Mouse (Mus musculus) CD8-positive naive resting alpha-beta T cell, adult 57 days (primary cell): Measurements from ENCODE around the gene BC048562. TPM values are rescaled to one million over a fixed set of nuclear protein-coding genes. Genes with fewer than 3 reads are reported as not detected.

Source experiments
- total RNA-seq: library from RNA; stranded (reverse); gene quantifications from one replicate; pipeline ENCODE4 v1.2.4, GENCODE M21; 2023

The BC048562 gene
- not detected for total RNA-seq

DNA sequence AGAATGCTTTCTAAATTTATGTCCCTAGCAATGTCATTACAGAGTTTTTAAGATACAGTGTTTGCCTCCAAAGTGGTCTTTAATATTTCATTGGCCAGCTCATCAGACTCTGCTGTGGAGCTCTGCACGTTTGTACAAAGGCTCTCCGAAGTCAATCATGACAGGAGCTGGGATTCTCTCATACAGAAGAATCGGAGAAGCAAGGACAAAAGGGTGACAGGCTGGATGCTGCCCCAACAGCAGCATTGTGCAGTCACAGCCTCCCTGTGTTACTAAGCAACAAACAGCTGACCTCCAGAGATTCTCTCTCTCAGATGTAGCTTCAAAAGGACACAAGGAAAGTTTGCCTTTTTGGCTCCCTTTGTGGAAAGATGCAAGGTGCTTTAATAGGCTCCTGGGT, at the start of gene BC048562:
TSS of gene BC048562 (plus strand) at position 301 of the 400 bp plus-strand sequence.

GRCm38 (mm10) chr9:108392676-108393075, 43.6 kb upstream of the BC048562 start, which contains the start of gene 1700102P08Rik:
Gene 1700102P08Rik, plus strand, starts transcription at chr9:108392805.

DNA sequence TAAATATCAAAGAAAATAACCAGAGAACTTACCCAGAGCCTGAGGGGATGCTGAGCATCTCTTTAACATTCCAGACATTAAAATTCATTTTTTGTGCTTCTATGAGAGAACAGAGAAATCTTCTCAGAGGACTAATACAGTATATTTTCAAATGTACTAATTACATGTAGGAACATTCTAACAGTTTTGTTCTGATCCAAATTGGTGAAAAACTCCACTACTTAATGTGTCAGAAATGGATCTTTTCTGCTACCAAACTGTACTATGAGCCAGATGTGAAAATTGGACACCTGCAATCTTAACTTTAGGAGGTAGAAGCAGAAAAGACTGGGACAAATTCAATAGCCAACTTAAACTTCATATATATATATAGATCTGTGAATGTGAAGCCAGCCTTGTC, 7.9 kb upstream of the BC048562 start, which contains the start of gene Ccdc36:
TSS of gene Ccdc36 (minus strand) at position 101 of the 400 bp plus-strand sequence.

GRCm38 (mm10) chr9:108460319-108461178, 24.3 kb downstream of the BC048562 start, which contains the start of gene Ccdc71:
Gene Ccdc71, plus strand, starts transcription at chr9:108460527.

DNA sequence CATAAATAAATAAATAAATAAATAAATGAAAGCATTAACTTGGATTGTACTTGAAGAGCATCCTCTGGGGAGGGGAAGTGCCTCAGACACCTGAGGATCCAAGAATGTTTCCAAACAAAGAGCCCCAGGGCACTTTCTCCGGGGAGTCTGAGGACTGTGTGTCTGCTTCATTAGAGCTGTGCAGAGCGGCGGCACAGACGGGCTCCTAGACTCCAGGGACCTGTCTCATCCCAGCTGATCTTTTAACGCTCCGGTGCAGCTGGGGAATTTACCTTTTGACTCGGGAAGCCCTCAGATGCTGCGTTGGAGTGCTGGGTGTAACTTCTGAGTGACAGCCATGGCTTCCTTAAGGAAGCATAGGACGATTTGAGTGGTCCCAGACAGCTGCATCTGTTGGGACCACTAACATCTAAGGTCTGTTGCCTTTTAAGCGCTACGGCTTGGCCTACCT, 24.9 kb downstream of the BC048562 start, which contains the start of gene Klhdc8b:
TSS of gene Klhdc8b (minus strand) at position 401 of the 451 bp plus-strand sequence.

GRCm38 (mm10) chr9:108479721-108480351, 43.6 kb downstream of the BC048562 start, which contains the start of gene Lamb2:
Gene Lamb2, plus strand, starts transcription at chr9:108479736.

DNA sequence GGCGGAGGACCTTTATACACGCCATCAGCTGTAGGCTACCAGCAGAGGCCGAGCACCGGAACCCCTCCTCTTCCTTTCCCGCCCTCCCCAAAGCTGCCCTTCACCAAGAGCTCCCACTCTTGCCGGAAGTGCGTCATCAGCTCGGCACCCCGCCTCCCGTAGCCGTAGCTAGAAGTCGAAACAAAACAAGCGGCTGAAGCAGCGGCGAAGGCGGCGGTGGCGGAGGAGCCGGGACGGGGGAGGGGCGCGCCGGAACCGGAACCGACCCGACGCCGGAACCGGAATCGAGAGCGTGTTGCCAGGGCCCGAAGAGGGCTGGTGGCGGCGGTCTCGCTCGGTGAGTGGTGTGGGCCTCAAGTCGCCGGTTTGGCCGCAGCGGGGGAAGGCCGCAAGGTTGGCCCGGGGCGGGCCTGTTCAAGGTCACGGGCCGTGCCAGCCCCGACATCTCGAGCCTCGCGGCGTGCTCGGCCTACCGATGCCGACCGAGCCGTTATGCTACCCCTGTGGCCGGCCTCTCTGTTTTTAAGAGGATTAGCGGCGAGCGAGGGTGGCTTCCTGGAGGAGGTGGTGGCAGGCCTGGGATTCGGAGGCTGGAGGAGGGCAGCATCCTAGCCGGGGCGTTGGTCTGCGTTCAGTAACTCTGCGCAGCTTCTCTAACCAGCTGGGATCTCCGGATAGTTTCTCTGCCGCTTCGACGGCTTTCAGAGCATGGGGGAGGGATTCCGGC, 54.4 kb downstream of the BC048562 start, which contains the start of gene Usp19:
TSS of gene Usp19 (plus strand) at position 44 of the 727 bp plus-strand sequence.

Other genes with a start within 250 kb of the BC048562 start
- gene Bsn, start 246.1 kb upstream of the BC048562 start, total RNA-seq, result 0.64 TPM
- gene Dag1, start 172.5 kb upstream of the BC048562 start, total RNA-seq, result 33.8 TPM
- gene Nicn1, start 146.1 kb upstream of the BC048562 start, total RNA-seq, result 3.4 TPM
- gene Amt, start 139.6 kb upstream of the BC048562 start, total RNA-seq, result 2.9 TPM
- gene Rhoa, start 130.4 kb upstream of the BC048562 start, total RNA-seq, result 365 TPM
- gene Tcta, start 130.3 kb upstream of the BC048562 start, total RNA-seq, result 8.1 TPM
- gene Gpx1, start 97.6 kb upstream of the BC048562 start, total RNA-seq, result 217 TPM
- 150 TPM for gene Usp4, start 88.6 kb upstream of the BC048562 start, total RNA-seq
- gene 1700102P08Rik, start 43.7 kb upstream of the BC048562 start, total RNA-seq, result 5.4 TPM
- not detected for gene Ccdc36, start 8.0 kb upstream of the BC048562 start, total RNA-seq
- gene Ccdc71, start 24.0 kb downstream of the BC048562 start, total RNA-seq, result 35.5 TPM
- 5.8 TPM for gene Klhdc8b, start 25.1 kb downstream of the BC048562 start, total RNA-seq
- 0.15 TPM for gene Lamb2, start 43.3 kb downstream of the BC048562 start, total RNA-seq
- 285 TPM for gene Usp19, start 54.1 kb downstream of the BC048562 start, total RNA-seq
- gene Qars, start 71.2 kb downstream of the BC048562 start, total RNA-seq, result 183 TPM
- 225 TPM for gene Qrich1, start 80.3 kb downstream of the BC048562 start, total RNA-seq
- gene Impdh2, start 123.8 kb downstream of the BC048562 start, total RNA-seq, result 196 TPM
- gene Ndufaf3, start 131.0 kb downstream of the BC048562 start, total RNA-seq, result 22.9 TPM
- 55.2 TPM for gene Dalrd3, start 133.4 kb downstream of the BC048562 start, total RNA-seq
- 29.0 TPM for gene Wdr6, start 142.3 kb downstream of the BC048562 start, total RNA-seq
- gene P4htm, start 161.2 kb downstream of the BC048562 start, total RNA-seq, result 9.7 TPM
- 133 TPM for gene Arih2, start 212.9 kb downstream of the BC048562 start, total RNA-seq
- gene Slc25a20, start 225.6 kb downstream of the BC048562 start, total RNA-seq, result 25.3 TPM